Mouse (Mus musculus) erythroblast, embryonic 14.5 days (primary cell): ENCODE results near the gene Bcs1l.

Experiments
- GATA1 ChIP-seq: IDR thresholded peaks from 2 replicates; pipeline ENCODE4 v1.6.1; 2012; ENCODE audit warnings: low read length, inconsistent platforms, mixed read lengths
- TAL1 ChIP-seq: IDR thresholded peaks from 3 replicates; pipeline ENCODE4 v1.6.1; 2012; ENCODE audit warnings: low read length, inconsistent platforms, mixed read lengths

DNA sequence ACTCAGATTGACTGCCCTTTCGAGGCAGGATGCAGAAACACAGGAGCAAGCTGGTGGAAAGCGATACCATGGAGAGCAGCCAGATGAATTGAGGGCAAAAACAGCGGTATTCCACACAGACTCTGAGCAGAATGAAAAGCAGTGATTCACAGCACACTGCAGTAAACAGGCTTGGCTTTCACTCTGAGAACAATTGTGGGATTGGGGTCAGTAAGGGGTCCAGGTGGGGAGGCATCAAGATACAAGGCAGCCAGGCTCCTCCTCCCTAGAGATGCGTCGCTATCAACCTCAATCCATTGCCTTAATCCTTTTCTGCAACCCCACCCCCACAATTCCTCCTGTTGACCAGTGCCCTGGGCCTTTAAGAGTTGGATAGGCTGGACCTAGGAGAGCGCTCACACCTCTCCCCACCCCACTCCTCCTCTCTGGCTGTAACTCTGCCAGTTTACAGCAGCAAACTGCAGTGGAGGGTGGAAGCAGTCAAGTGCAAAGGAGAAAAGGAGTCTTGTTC lies 45.6 kb upstream of the Bcs1l start, which contains the start of gene Plcd4:
- no peak for TF ChIP-seq GATA1
- TF ChIP-seq TAL1, result no peak
